Mouse (Mus musculus): ENCODE results near the gene Olfr703.

DNA sequence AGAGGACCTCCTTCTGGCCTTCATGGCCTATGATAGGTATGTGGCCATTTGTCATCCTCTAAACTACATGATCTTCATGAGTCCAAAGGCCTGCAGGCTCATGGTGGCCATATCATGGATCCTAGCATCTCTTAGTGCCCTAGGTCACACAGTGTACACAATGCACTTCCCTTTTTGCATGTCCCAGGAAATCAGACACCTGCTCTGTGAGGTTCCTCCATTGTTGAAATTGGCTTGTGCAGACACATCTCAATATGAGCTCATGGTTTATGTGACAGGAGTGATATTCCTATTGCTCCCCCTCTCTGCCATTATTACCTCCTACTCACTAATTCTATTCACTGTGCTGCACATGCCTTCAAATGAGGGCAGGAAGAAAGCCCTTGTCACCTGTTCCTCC, 24.7 kb upstream of the Olfr703 start:
- TF ChIP-seq CTCF (IDR thresholded peaks at IDR 0.05; ENCODE audit: low read depth, low read length) (no peak), GATA1 (IDR thresholded peaks at IDR 0.05; ENCODE audit: borderline replicate concordance, low read length) (no peak), GATA2 (IDR thresholded peaks at IDR 0.05; ENCODE audit: borderline replicate concordance, low read depth, low read length) (no peak), POLR2AphosphoS5 (IDR thresholded peaks at IDR 0.05; ENCODE audit: insufficient replicate concordance, low read depth, low read length) (no peak)
